Mouse (Mus musculus) neural tube, embryonic 11.5 days (tissue): ENCODE measurements at regions not wholly inside any gene's neighbourhood (a gene's known extent, or its start where the extent isn't known, plus 50 kb on each side); places are given as distances from the start of the nearest gene placed in this dataset.

Experiments used
- ATAC-seq: fragments of 200-750 bp; cut with Nextera tagmentation; 2 replicates; pipeline ENCODE4 v1.8.0; 2017; ENCODE audit warnings: moderate number of reproducible peaks, mild to moderate bottlenecking, moderate TSS enrichment, moderate library complexity; ENCODE audit not compliant: insufficient read depth, low FRiP score, low TSS enrichment
- DNase-seq: peaks from one replicate; pipeline ENCODE4 v3.0.0-alpha.2; 2015; ENCODE audit warnings: low spot score
- H3K27ac ChIP-seq: fragments of 300-500 bp; sonication (generic); 2 replicates; pipeline ENCODE4 v1.5.1; 2014; ENCODE audit warnings: low read depth, mild to moderate bottlenecking, low read length
- H3K27me3 ChIP-seq: fragments of 300-500 bp; sonication (generic); 2 replicates; pipeline ENCODE4 v1.6.1; 2014; ENCODE audit warnings: mild to moderate bottlenecking, low read length, mixed read lengths; ENCODE audit not compliant: control insufficient read depth, insufficient read depth
- H3K36me3 ChIP-seq: fragments of 300-500 bp; sonication (generic); 2 replicates; pipeline ENCODE4 v1.6.1; 2014; ENCODE audit warnings: mild to moderate bottlenecking, low read length, moderate library complexity, mixed read lengths; ENCODE audit not compliant: control insufficient read depth, insufficient read depth
- H3K4me1 ChIP-seq: fragments of 300-500 bp; sonication (generic); 2 replicates; pipeline ENCODE4 v1.6.1; 2014; ENCODE audit warnings: low read length, mixed read lengths; ENCODE audit not compliant: control insufficient read depth, insufficient read depth
- H3K4me2 ChIP-seq: fragments of 300-500 bp; sonication (generic); 2 replicates; pipeline ENCODE4 v1.6.1; 2014; ENCODE audit warnings: low read depth, mild to moderate bottlenecking, moderate library complexity
- H3K4me3 ChIP-seq: fragments of 300-500 bp; sonication (generic); 2 replicates; pipeline ENCODE4 v1.5.1; 2014; ENCODE audit warnings: low read depth, low read length
- H3K9ac ChIP-seq: fragments of 300-500 bp; sonication (generic); 2 replicates; pipeline ENCODE4 v1.6.1; 2014; ENCODE audit warnings: mild to moderate bottlenecking, low read length
- H3K9me3 ChIP-seq: fragments of 300-500 bp; sonication (generic); 2 replicates; pipeline ENCODE4 v1.6.1; 2016; ENCODE audit warnings: low read length; ENCODE audit not compliant: control insufficient read depth
- WGBS: fragments of 180-500 bp; shearing (Covaris S2); extraction: QIAGEN DNeasy Blood & Tissue Kit; methylation state at CpG from one replicate; pipeline ENCODE4 v1.1.7; 2014; 5-methylcytosine and 5-hydroxymethylcytosine counted together

DNA sequence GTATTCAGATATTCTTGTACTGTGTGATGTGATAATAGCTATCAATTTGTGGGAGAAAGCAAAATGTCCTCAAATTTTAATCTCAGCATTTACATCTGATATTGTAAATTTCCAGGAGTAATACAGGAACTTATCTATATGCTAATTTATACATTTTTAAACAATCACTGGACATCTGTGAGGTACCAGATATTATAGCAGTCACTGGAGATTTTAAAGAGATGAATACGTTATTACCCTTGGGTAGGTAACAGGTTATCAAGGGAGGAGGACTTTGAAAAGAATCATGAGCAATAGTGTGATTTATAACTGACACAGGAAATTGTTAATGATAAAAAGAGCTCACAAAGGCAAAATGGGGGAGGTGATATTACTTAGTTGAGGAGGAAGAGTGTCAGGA lies 1466.0 kb upstream of the Lrrtm3 start:
- Histone ChIP-seq H3K9me3 (no peaks in the 10 kb centered on the region), H3K4me2 (no peak overlapping the region), H3K36me3 (no peaks in the 10 kb centered on the region), H3K4me3 (no peak overlapping the region), H3K27me3 (no peaks in the 10 kb centered on the region), H3K9ac (no peak overlapping the region), H3K4me1 (no peaks in the 10 kb centered on the region), H3K27ac (no peak overlapping the region)
- DNase-seq (no peak), ATAC-seq (peak; percentile 25; the same call in 1 of the 2 replicates)
- 80% methylated on average over 1 of the region's 1 CpGs for WGBS

DNA sequence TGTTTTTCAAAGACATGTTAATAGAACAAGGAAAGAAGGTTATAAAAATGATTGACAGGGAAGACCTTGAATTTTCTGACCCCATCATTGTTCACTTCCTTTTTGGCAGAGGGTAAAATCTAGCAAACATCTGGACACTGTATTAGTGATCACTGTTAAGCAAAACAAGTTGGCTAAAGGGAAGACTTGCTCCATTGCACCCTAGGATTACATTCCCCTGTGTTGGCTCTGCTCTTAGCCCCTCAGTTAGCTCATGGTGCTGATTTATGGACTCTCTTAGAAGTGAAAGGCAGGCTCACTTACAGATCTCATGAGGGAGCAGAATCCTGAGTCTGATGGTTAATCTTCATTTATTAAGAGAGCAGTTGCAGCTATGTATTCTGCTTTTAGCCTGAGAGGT lies 1452.1 kb upstream of the Lrrtm3 start:
- Histone ChIP-seq H3K4me3 (no peak overlapping the region), H3K27me3 (no peaks in the 10 kb centered on the region), H3K4me1 (no peaks in the 10 kb centered on the region), H3K9ac (no peak overlapping the region), H3K27ac (no peak overlapping the region), H3K9me3 (no peaks in the 10 kb centered on the region), H3K36me3 (no peaks in the 10 kb centered on the region), H3K4me2 (no peak overlapping the region)
- no peak for DNase-seq
- no peak for ATAC-seq
